Mouse (Mus musculus) cerebellum, adult 11-12 months (tissue): ENCODE measurements around the gene Nanos1.
A peak's percentile ranks its signal among the peaks of the same experiment; 100 is the strongest.

Source experiments
- DNase-seq: peaks from one replicate; pipeline ENCODE4 v3.0.0; 2022

The Nanos1 gene

GRCm38 (mm10) chr19:60755438-60756191 lies at the start of gene Nanos1:
Gene Nanos1, plus strand, starts transcription at chr19:60755987.
- DNase-seq, result peak; percentile 90

- DNase-seq, result no peak
Observed at GRCm38 (mm10) chr19:60709193-60709900, 46.4 kb upstream of the Nanos1 start.

GRCm38 (mm10) chr19:60710196-60710595 lies 45.6 kb upstream of the Nanos1 start:
- no peak for DNase-seq

- DNase-seq, result no peak
Observed at GRCm38 (mm10) chr19:60712577-60712976, 43.2 kb upstream of the Nanos1 start.

GRCm38 (mm10) chr19:60716381-60716780 lies 39.4 kb upstream of the Nanos1 start:
- DNase-seq, result no peak

GRCm38 (mm10) chr19:60730281-60730852 lies 25.4 kb upstream of the Nanos1 start:
- DNase-seq, result peak; percentile 28

GRCm38 (mm10) chr19:60731299-60731698 lies 24.5 kb upstream of the Nanos1 start:
- no peak for DNase-seq

- DNase-seq, result no peak
Observed at GRCm38 (mm10) chr19:60731966-60732365, 23.8 kb upstream of the Nanos1 start.

- no peak for DNase-seq
Observed at GRCm38 (mm10) chr19:60740560-60740959, 15.2 kb upstream of the Nanos1 start.

- DNase-seq, result no peak
Observed at GRCm38 (mm10) chr19:60743767-60744547, 11.8 kb upstream of the Nanos1 start.

- DNase-seq, result no peak
Observed at GRCm38 (mm10) chr19:60747801-60748200, 8.0 kb upstream of the Nanos1 start.

GRCm38 (mm10) chr19:60756192-60757098 lies 658 bp downstream of the Nanos1 start:
- DNase-seq, result peak; percentile 69

- DNase-seq, result no peak
Observed at GRCm38 (mm10) chr19:60757099-60757785, 1.5 kb downstream of the Nanos1 start.

GRCm38 (mm10) chr19:60758896-60759835 lies 3.4 kb downstream of the Nanos1 start:
- DNase-seq, result no peak

GRCm38 (mm10) chr19:60773366-60773765 lies 17.6 kb downstream of the Nanos1 start:
- DNase-seq, result no peak

- DNase-seq, result no peak
Observed at GRCm38 (mm10) chr19:60782034-60782433, 26.2 kb downstream of the Nanos1 start.

GRCm38 (mm10) chr19:60784712-60785111 lies 28.9 kb downstream of the Nanos1 start:
- no peak for DNase-seq

GRCm38 (mm10) chr19:60787465-60788150 lies 31.8 kb downstream of the Nanos1 start:
- no peak for DNase-seq

GRCm38 (mm10) chr19:60788214-60788960 lies 32.6 kb downstream of the Nanos1 start:
- no peak for DNase-seq
